Mouse (Mus musculus) cerebellum, adult 2 months (tissue): ENCODE measurements around the gene Arl6ip4.

ENCODE experiments used
- CTCF ChIP-seq: fragments of 200-500 bp; IDR thresholded peaks from 2 replicates; pipeline ENCODE4 v1.5.1; 2011; ENCODE audit warnings: low read depth, mild to moderate bottlenecking, control low read depth, low read length, moderate library complexity, borderline replicate concordance; ENCODE audit not compliant: insufficient read depth
- POLR2A ChIP-seq: fragments of 200-500 bp; IDR thresholded peaks from 2 replicates; pipeline ENCODE4 v1.6.1; 2011; ENCODE audit warnings: low read length, control low read depth, borderline replicate concordance; ENCODE audit not compliant: insufficient read depth

DNA sequence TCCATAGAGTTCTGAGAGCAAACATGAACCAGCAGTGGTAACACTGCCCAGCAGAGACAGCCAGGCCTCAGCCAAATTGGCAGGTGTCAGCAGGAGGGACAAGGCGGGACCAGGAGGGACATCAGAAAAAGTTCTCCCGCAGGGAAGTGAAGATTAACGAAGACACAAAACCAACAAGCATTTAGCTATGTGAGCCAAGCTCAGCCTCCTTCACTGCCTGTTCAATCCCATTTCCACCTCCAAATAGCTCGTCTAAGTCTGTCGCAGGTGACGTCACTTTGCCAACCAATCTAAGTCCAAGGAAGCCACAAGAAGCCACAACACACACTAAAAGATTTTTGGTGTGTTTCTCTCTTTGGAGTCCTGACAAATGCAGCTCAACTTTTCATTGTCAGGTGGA is 13.6 kb upstream of the Arl6ip4 start:
- TF ChIP-seq CTCF, result no peak
- TF ChIP-seq POLR2A, result no peak
